Mouse (Mus musculus) intestine, embryonic 16.5 days (tissue): ENCODE data around the gene Runx1. TPM values are rescaled to one million over a fixed set of nuclear protein-coding genes. Genes with fewer than 3 reads are reported as not detected.

Experiments used
- ATAC-seq: fragments of 200-750 bp; cut with Nextera tagmentation; 2 replicates; pipeline ENCODE4 v1.8.0; 2017; ENCODE audit warnings: moderate TSS enrichment, moderate library complexity
- H3K27ac ChIP-seq: fragments of 300-500 bp; sonication (generic); 2 replicates; pipeline ENCODE4 v1.5.1; 2014; ENCODE audit warnings: mild to moderate bottlenecking, low read length
- H3K27me3 ChIP-seq: fragments of 300-500 bp; sonication (generic); replicated peaks from 2 replicates; pipeline ENCODE4 v1.6.1; 2014; ENCODE audit warnings: low read length, control low read depth, mixed read lengths; ENCODE audit not compliant: control insufficient read depth, insufficient read depth
- H3K36me3 ChIP-seq: fragments of 300-500 bp; sonication (generic); 2 replicates; pipeline ENCODE4 v1.6.1; 2014; ENCODE audit warnings: low read length, control low read depth; ENCODE audit not compliant: control insufficient read depth, insufficient read depth
- H3K4me1 ChIP-seq: fragments of 300-500 bp; sonication (generic); 2 replicates; pipeline ENCODE4 v1.6.1; 2014; ENCODE audit warnings: low read length, control low read depth, mixed read lengths; ENCODE audit not compliant: control insufficient read depth, insufficient read depth
- H3K4me2 ChIP-seq: fragments of 300-500 bp; sonication (generic); 2 replicates; pipeline ENCODE4 v1.6.1; 2014; ENCODE audit warnings: low read depth, low read length, control low read depth
- H3K4me3 ChIP-seq: fragments of 300-500 bp; sonication (generic); 2 replicates; pipeline ENCODE4 v1.5.1; 2014; ENCODE audit warnings: mild to moderate bottlenecking, low read length
- H3K9ac ChIP-seq: fragments of 300-500 bp; sonication (generic); 2 replicates; pipeline ENCODE4 v1.6.1; 2014; ENCODE audit warnings: low read depth, low read length
- H3K9me3 ChIP-seq: fragments of 300-500 bp; sonication (generic); 2 replicates; pipeline ENCODE4 v1.6.1; 2016; ENCODE audit warnings: low read length, control low read depth; ENCODE audit not compliant: control insufficient read depth
- WGBS: fragments of 180-500 bp; shearing (Covaris S2); extraction: QIAGEN DNeasy Blood & Tissue Kit; methylation state at CpG from one replicate; pipeline ENCODE4 v1.1.7; 2014; 5-methylcytosine and 5-hydroxymethylcytosine counted together
- polyA plus RNA-seq: library from polyadenylated mRNA; unstranded; fragments of >200 nt; fragmentation: Nextera tagmentation; extraction: Ambion mirVana; gene quantifications from 2 replicates; pipeline ENCODE4 v1.2.1, GENCODE M21; 2015

Gene Runx1
- polyA plus RNA-seq, 1 experiment from 2014 or later: 2.3 TPM

- H3K4me2 ChIP-seq: no peak overlapping the region
- ATAC-seq: no peak
- no peaks in the 10 kb centered on the region for H3K9me3 ChIP-seq
- no peaks in the 10 kb centered on the region for H3K4me1 ChIP-seq
- no peaks in the 10 kb centered on the region for H3K36me3 ChIP-seq
- WGBS: 85% methylated on average over 2 of the region's 2 CpGs
- H3K4me3 ChIP-seq: no peak overlapping the region
- H3K27me3 ChIP-seq: no peaks in the 10 kb centered on the region
- no peak overlapping the region for H3K27ac ChIP-seq
- H3K9ac ChIP-seq: no peak overlapping the region
Measured at GRCm38 (mm10) chr16:92747062-92747461, 78.9 kb downstream of the Runx1 start.

- Histone ChIP-seq H3K9ac (no peak overlapping the region), H3K4me2 (no peak overlapping the region), H3K27ac (no peak overlapping the region), H3K9me3 (no peaks in the 10 kb centered on the region), H3K4me1 (no peaks in the 10 kb centered on the region), H3K36me3 (no peaks in the 10 kb centered on the region), H3K4me3 (no peak overlapping the region), H3K27me3 (no peaks in the 10 kb centered on the region)
- whole genome bisulfite sequencing: 78% methylated on average over 3 of the region's 3 CpGs
- no peak for ATAC-seq
Measured at GRCm38 (mm10) chr16:92745239-92745638, 80.7 kb downstream of the Runx1 start.

- H3K27ac ChIP-seq: no peak overlapping the region
- H3K4me3 ChIP-seq: no peak overlapping the region
- no peaks in the 10 kb centered on the region for H3K4me1 ChIP-seq
- no peak for ATAC-seq
- H3K27me3 ChIP-seq: no peaks in the 10 kb centered on the region
- no peak overlapping the region for H3K4me2 ChIP-seq
- H3K36me3 ChIP-seq: no peaks in the 10 kb centered on the region
- no peaks in the 10 kb centered on the region for H3K9me3 ChIP-seq
- 57% methylated on average over 12 of the region's 12 CpGs for WGBS
- no peak overlapping the region for H3K9ac ChIP-seq
Measured at GRCm38 (mm10) chr16:92744172-92744777, 81.7 kb downstream of the Runx1 start.

GRCm38 (mm10) chr16:92743755-92744154 is 82.2 kb downstream of the Runx1 start:
- no peak overlapping the region for H3K4me2 ChIP-seq
- H3K27me3 ChIP-seq: no peaks in the 10 kb centered on the region
- H3K9ac ChIP-seq: no peak overlapping the region
- no peaks in the 10 kb centered on the region for H3K36me3 ChIP-seq
- ATAC-seq: no peak
- H3K4me3 ChIP-seq: no peak overlapping the region
- H3K27ac ChIP-seq: no peak overlapping the region
- no peaks in the 10 kb centered on the region for H3K4me1 ChIP-seq
- no peaks in the 10 kb centered on the region for H3K9me3 ChIP-seq
- 72% methylated on average over 4 of the region's 4 CpGs for WGBS

DNA sequence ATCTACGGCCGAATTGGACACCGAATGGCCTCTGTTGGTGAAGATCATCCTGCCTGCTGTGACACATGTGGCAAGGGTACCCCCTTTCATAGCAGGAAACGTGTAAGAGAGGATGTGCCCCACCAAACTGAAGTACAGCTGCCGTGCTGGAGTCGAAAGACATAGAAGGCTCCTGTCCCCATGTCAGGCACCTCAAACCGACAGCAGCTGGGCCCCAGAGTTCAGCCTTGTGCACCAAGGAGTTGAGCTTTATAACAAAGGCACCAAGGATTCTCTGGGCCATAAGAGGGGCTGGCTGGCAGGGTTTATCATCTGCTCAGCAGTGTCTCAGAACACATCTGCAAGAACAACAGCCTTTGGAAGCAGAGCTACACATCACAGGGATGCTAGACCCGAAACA is 84.6 kb downstream of the Runx1 start:
- Histone ChIP-seq H3K9ac (no peak overlapping the region), H3K4me3 (no peak overlapping the region), H3K4me1 (no peaks in the 10 kb centered on the region), H3K4me2 (no peak overlapping the region), H3K27ac (no peak overlapping the region), H3K9me3 (no peaks in the 10 kb centered on the region), H3K36me3 (no peaks in the 10 kb centered on the region), H3K27me3 (no peaks in the 10 kb centered on the region)
- no peak for ATAC-seq
- WGBS: 88% methylated on average over 8 of the region's 8 CpGs

DNA sequence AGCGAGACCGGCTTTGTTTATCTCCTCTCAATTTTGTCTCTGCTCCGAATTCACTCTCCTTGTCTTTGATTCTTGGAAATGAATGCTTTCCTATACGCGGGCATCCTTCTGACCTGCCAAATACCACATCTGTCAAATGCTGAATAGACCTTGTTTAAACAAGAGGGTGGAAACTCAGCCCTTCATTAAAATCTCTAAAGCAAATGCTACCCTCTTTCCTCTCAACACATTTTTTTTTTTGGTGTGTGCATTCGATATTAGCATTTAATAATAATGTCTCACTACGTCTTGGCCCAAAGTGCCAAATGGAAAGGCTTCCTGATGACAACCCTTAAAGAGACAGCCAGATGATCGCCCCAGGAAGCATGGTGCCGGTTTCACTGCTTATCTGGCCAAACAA is 85.4 kb downstream of the Runx1 start:
- WGBS: 57% methylated on average over 9 of the region's 9 CpGs
- H3K27ac ChIP-seq: no peak overlapping the region
- H3K27me3 ChIP-seq: no peaks in the 10 kb centered on the region
- H3K9ac ChIP-seq: no peak overlapping the region
- no peaks in the 10 kb centered on the region for H3K4me1 ChIP-seq
- H3K9me3 ChIP-seq: no peaks in the 10 kb centered on the region
- no peak for ATAC-seq
- no peaks in the 10 kb centered on the region for H3K36me3 ChIP-seq
- no peak overlapping the region for H3K4me3 ChIP-seq
- no peak overlapping the region for H3K4me2 ChIP-seq

DNA sequence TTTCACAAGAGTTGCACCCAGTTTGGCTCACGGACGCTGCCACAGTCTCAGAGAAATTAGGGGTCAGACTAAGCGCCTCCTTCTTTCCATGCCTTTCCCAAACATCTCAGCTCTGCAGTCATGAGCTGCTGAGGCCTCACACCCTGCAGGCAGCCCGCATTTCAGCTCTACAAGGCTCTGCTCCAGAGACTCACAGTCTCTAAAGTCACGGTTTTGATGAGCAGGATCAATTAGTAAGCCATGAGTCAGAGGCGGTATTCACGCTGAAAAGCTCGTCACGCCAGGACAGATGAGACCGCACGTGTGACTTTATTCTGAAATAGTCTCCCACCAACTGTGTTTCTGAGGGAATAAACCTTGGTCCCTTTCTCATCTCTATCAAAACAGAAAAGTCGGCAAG is 86.0 kb downstream of the Runx1 start:
- H3K27ac ChIP-seq: no peak overlapping the region
- H3K9me3 ChIP-seq: no peaks in the 10 kb centered on the region
- 66% methylated on average over 12 of the region's 12 CpGs for WGBS
- H3K9ac ChIP-seq: no peak overlapping the region
- no peak overlapping the region for H3K4me3 ChIP-seq
- no peaks in the 10 kb centered on the region for H3K27me3 ChIP-seq
- no peak for ATAC-seq
- no peaks in the 10 kb centered on the region for H3K36me3 ChIP-seq
- no peak overlapping the region for H3K4me2 ChIP-seq
- no peaks in the 10 kb centered on the region for H3K4me1 ChIP-seq

- H3K36me3 ChIP-seq: no peaks in the 10 kb centered on the region
- no peaks in the 10 kb centered on the region for H3K9me3 ChIP-seq
- no peak overlapping the region for H3K27ac ChIP-seq
- H3K4me1 ChIP-seq: 0 out of 2 replicates have a peak, but pooled peaks cover 3% of the 10 kb centered on the region
- no peak overlapping the region for H3K4me2 ChIP-seq
- H3K9ac ChIP-seq: no peak overlapping the region
- no peak overlapping the region for H3K4me3 ChIP-seq
- no peaks in the 10 kb centered on the region for H3K27me3 ChIP-seq
- WGBS: 88% methylated on average over 7 of the region's 7 CpGs
- ATAC-seq: no peak
Measured at GRCm38 (mm10) chr16:92739071-92739793, 86.7 kb downstream of the Runx1 start.

GRCm38 (mm10) chr16:92738476-92739010 is 87.4 kb downstream of the Runx1 start:
- Histone ChIP-seq H3K4me1 (0 out of 2 replicates have a peak, but pooled peaks cover 4% of the 10 kb centered on the region), H3K4me3 (no peak overlapping the region), H3K27ac (no peak overlapping the region), H3K36me3 (no peaks in the 10 kb centered on the region), H3K9me3 (no peaks in the 10 kb centered on the region), H3K27me3 (no peaks in the 10 kb centered on the region), H3K9ac (no peak overlapping the region), H3K4me2 (no peak overlapping the region)
- ATAC-seq: no peak
- WGBS: 73% methylated on average over 11 of the region's 11 CpGs
